Mouse (Mus musculus): ENCODE results near the gene Ap4e1. TPM values are rescaled to one million over a fixed set of nuclear protein-coding genes. Genes with fewer than 3 reads are reported as not detected.

The Ap4e1 gene
- polyA plus RNA-seq (2015; fragmentation: Nextera tagmentation; extraction: Ambion mirVana) = 7.0 and 9.1 TPM in 2 replicates

DNA sequence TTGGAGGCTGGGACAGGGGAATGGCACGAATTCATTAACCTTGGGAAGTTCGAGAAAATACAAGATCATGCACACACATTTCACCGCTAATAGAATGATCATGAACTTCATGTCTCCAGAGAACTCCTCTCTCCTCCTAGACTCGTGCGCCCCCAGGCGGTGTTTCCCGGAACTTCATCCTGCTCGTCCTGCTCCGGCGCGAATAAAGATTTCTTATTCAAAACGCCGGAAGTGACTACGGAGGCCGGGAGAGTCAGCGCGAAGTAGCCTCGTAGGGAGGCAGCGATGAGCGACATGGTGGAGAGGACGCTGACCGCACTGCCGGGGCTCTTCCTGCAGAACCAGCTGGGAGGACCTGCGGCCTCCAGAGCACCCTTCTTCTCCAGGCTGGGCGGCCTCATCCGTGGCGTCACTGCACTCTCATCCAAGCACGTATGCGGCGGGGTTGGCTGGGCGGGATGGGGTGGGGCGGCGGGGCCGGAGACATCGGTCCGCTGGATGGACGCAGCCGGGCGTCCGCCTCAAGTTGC lies at the start of gene Ap4e1:
Gene Ap4e1 (plus strand): TSS at position 249 of the 530 bp plus-strand sequence.
- peak; percentile 97 for DNase-seq (ENCODE audit: low spot score)

- DNase-seq (ENCODE audit: low spot score) = no peak
Measured at GRCm38 (mm10) chr2:126961696-126962095, 46.8 kb upstream of the Ap4e1 start.

GRCm38 (mm10) chr2:126977428-126977827 lies 31.1 kb upstream of the Ap4e1 start:
- DNase-seq (ENCODE audit: low spot score) = no peak

- no peak for DNase-seq (ENCODE audit: low spot score)
Measured at GRCm38 (mm10) chr2:126983221-126983620, 25.3 kb upstream of the Ap4e1 start.

- DNase-seq (ENCODE audit: low spot score) = peak; percentile 66
Measured at GRCm38 (mm10) chr2:126989919-126990318, 18.6 kb upstream of the Ap4e1 start.

- DNase-seq (ENCODE audit: low spot score) = no peak
Measured at GRCm38 (mm10) chr2:126992742-126993141, 15.8 kb upstream of the Ap4e1 start.

DNA sequence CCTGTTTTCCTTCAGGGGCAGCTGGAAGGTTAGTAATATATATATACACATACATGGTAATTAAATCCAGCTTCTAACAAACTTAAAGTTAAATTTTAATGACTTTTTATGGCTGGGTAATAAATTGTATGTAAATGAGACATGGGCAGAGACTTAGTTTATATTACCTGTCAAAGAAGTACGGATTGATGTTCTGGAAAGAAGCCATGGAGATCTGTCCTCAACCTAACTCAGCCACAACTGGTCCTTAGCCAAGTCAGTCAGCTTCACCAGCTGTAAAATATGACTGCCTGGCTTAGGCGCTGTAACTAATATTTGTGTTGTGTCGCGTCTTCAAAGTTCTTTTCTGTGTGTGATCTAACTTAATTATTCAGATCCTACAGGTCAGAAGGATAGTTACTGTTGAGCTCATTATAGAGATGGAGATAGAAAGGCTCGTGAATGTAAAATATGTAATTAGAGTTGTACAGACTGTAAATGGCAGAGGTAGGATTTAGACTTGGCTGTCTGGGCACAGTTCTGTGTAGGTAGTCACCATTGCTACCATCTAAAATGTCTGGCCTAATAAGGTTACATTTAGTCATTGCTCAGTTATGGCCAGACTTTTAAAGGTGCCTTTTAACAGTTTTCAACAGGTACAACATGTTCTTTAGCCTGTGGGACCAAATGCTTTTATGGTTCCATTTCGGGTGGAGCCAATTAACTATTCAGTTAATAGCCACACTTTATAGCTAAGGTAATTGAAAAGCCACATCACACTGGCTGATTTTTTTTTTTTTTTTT lies 13.9 kb upstream of the Ap4e1 start:
- no peak for DNase-seq (ENCODE audit: low spot score)

- DNase-seq (ENCODE audit: low spot score) = no peak
Measured at GRCm38 (mm10) chr2:126996737-126997136, 11.8 kb upstream of the Ap4e1 start.

- DNase-seq (ENCODE audit: low spot score) = no peak
Measured at GRCm38 (mm10) chr2:126998219-126998618, 10.3 kb upstream of the Ap4e1 start.

GRCm38 (mm10) chr2:127000406-127001324 lies 7.9 kb upstream of the Ap4e1 start:
- DNase-seq (ENCODE audit: low spot score) = no peak

DNA sequence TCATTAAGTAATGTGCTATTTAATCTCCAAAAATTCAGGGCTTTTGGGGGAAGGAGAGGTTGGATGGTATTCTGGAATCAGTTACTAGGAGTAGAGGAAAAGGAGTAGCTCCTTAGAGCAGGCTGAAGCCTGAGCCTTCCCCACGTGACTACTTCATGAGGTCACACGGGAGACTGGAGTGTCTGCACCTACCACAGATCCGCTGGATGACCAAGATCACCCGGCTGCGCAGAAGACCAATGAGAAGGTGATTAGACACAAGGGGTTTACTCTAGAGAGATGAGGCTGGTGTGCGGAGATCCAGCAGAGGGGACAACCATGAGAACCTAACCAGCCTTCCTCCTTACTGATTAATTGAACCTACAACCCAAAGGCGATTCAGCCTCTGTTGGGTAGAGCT lies 4.5 kb upstream of the Ap4e1 start:
- no peak for DNase-seq (ENCODE audit: low spot score)

DNA sequence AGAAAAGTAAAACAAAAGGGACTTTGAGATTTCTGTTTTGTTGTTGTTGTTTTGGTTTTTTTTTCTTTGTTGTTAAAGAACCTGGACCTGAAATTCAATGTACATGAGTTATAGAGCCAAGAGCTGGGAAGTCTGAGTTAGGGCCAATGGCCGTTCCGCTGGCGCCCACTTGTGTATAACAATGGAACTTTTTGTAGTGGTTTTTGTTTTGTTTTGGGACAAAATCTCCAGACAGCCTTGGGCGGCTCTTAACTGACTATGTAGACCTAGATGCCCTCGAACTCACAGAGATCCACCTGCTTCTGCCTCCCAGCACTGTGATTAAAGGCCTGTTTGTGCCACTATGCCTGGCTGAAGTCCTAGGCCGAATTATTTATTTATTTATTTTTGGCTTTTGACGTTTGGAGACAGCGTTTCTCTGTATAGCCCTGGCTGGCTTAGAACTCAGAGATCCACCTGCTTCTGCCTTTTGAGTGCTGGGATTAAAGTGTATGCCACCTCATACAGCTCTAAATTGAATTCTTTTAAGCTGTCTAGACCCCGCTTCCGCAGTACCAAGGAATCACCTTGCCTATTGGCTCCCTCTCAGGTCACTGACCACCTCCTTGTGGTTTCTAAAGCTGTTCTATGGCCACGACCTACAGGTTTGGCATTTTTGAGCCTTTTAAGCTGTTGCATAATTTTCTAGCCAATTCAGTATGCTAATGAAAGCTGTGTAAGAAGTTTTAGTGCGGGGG lies 1.7 kb upstream of the Ap4e1 start:
- DNase-seq (ENCODE audit: low spot score) = peak; percentile 70

- DNase-seq (ENCODE audit: low spot score) = no peak
Measured at GRCm38 (mm10) chr2:127007509-127007908, 1.0 kb upstream of the Ap4e1 start.

DNA sequence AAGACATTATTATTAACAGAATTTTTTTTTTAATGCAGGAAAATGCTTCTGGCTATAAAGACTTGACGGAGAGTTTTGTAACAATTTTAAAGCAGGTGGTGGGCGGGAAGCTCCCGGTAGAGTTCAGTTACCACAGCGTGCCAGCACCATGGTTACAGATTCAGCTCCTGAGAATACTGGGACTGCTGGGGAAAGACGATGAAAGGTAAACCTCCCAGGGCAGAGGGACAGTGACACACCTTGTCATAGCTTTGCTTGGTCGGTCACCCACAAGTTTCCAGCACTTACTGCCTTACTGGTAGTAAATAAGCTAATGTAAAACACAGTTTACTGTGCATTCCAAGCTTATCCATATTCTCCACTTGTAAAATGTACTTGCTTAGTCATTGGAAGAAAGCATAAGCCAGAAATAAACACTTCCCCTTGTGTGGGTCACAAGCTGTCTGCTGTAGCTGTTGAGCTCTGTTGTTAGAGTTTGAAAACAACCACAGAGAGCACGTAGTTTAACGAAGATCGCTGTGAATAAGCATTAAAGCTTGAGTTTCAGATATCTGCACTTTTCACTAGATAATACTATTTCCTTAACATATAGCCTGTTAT lies 26.6 kb downstream of the Ap4e1 start:
- no peak for DNase-seq (ENCODE audit: low spot score)

DNA sequence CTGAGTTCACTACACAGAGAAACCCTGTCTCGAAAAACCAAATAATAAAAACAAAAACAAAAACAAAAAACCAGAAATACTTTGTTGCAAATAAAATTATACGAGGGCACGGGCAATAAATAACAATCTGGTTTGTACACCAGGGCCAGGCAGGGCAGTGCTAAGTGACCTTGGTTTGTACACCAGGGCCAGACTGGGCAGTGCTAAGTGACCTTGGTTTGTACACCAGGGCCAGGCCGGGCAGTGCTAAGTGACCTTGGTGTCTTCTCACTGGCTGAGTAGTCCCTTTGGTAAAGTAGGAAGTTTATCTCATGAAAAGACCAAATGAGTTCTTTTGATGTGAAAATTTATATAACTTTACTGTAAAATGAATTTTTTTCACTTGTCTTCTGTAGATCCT lies 28.8 kb downstream of the Ap4e1 start:
- DNase-seq (ENCODE audit: low spot score) = no peak

DNA sequence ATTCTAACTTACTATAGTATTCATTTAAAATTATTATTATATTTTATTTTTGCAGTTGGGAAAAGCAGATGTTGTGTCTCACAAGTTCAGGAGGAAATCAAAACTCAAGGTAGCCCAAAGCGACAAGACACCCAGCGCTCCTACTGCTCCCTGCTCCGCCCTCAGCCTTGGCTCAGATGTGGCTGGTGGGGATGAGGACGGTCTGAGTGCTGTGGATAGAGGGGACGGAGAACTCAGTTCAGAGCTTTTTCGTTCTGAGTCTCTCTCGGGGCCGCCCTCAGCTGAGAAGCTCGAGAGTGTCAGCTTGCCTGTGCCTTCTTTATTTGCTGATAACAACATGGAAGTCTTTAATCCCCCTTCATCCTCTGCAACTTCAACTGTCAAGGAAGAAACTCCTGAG lies 53.0 kb downstream of the Ap4e1 start:
- DNase-seq (ENCODE audit: low spot score) = no peak

DNA sequence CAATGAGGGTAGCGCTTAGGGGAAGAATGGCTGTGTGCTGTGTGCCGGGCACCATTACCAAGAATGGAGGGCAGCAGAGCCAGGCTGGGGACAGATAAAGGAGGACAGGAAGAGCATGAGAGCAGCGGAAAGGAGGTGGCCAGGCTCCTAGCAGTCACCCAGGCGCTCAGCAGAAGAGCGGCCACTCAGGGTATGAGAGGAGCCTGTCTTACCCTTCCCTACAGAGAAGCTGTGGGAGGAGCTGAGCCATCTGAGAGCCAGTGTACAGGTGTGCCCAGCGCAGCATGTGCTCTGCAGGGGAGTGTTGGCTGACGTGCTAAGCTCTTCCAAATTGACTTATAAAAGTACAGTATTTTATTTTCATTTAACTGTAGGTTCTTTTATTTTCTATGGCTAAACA lies 60.3 kb downstream of the Ap4e1 start:
- DNase-seq (ENCODE audit: low spot score) = no peak

- no peak for DNase-seq (ENCODE audit: low spot score)
Measured at GRCm38 (mm10) chr2:127069781-127070434, 61.4 kb downstream of the Ap4e1 start.

- peak; percentile 94 for DNase-seq (ENCODE audit: low spot score)
Measured at GRCm38 (mm10) chr2:127070435-127070841, 61.9 kb downstream of the Ap4e1 start, which contains the start of gene Blvra. Gene Blvra (plus strand): TSS chr2:127070665.

GRCm38 (mm10) chr2:127070879-127071278 lies 62.4 kb downstream of the Ap4e1 start:
- DNase-seq (ENCODE audit: low spot score) = no peak

Measured in thymus, postnatal 0 days (tissue).